Mouse (Mus musculus) layer of hippocampus, postnatal 25 days (tissue): ENCODE data around the gene Fancf. TPM values are rescaled to one million over a fixed set of nuclear protein-coding genes. Genes with fewer than 3 reads are reported as not detected.

Source experiments
- DNase-seq, 2 experiments: peaks; one replicate each; pipeline ENCODE4 v3.0.0; 2022; ENCODE audit warnings: mixed read lengths in 2 of 2, low spot score in 1 of 2; ENCODE audit errors: extremely low spot score in 1 of 2
- total RNA-seq, 2 experiments: library from RNA; stranded (reverse); gene quantifications; 2 replicates each; pipeline ENCODE4 v1.2.3; 2021

Gene Fancf
- total RNA-seq, 2 experiments from 2014 or later: 4.6 to 5.0 TPM

GRCm38 (mm10) chr7:51851890-51852507 lies 10.1 kb downstream of the Fancf start:
- no peak for DNase-seq

DNA sequence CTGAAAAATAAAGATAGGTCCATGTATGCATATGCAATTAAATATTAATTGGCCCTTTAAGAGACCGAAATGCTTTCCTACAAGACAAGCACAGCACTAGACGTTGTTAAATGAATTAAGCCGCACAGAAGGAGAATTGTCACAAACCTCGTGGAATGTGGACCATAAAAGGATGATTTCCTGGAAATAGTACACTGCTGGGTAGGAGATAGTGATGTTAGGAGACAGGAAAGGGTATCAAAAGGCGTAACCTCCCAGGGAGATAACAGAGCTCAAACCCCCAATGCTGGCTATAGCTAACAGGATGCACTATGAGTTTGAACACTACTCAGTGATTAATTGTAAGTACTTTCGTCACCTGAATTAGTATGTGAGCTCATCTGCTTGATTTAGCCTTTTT lies 11.2 kb downstream of the Fancf start:
- no peak for DNase-seq

DNA sequence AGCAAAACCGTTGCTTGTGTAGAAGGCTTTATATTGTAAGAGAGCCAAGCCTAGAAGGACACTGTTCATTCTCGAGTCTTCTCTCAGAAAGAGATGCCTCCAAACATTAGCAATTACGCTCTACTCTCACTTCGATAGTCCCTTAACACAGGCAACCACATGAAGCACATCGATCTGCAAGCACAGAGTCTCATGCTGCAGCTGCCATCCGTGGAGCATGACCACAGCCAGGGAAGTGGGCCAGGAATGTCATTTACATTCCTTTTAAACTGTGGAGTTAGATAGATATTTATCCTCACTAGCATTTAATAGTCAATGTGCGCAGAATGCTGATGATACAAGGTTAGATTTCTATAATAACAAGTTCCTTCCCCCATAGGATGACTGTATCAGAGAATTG lies 21.6 kb downstream of the Fancf start:
- DNase-seq: no peak

DNA sequence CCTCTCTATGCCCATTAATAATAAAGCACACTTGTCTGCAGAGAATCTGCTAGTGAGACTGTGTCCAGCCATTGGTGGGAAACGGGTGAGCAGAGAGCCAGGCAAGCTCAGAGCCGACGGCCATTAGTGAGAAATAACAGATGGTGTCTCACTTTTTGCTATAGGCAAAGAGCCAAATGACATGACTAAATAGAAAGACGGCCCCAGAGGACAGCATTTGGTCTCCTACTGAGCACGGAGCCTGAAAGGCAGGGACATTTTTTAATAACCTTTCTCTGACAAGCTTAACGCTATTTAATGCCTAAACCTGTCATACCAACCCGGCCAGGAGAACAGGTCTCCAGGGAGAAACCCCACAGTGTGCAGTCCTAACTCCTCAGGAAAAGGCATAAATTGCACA lies 30.1 kb downstream of the Fancf start:
- no peak for DNase-seq

DNA sequence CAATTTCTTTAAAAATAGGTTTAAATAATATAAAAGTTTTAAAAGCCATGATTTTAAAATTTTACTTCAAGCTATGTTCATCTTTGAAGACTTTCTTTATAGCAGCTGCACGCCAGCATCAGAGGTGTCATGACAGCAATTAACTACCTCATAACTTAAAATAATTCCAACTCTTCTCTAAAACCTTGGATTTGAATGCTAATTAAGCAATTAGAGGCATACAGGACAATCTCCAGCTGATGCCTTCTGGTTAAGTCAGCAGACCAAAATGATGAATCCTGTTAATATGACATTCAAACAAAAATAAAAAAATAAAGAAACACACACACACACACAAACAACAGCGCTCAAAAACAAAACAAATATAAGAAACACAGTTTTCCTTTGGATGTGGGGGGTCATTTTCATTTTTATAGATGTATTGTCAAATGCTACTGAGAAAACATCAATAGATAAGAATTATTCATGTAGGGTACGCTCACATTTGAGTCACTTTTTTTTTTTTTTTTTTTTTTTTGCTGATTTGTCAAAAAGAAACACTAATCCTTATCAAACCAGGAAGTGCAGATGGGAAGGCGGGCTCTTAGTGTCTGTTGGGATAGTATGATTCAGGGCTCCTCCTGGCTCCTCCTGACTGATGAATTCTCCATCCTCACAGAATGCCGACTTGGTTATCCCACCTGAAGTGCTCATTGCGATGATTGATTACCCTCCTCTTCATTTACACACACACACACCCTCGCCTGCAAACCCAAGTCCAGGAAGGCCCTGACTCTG lies 38.3 kb downstream of the Fancf start:
- no peak for DNase-seq

DNA sequence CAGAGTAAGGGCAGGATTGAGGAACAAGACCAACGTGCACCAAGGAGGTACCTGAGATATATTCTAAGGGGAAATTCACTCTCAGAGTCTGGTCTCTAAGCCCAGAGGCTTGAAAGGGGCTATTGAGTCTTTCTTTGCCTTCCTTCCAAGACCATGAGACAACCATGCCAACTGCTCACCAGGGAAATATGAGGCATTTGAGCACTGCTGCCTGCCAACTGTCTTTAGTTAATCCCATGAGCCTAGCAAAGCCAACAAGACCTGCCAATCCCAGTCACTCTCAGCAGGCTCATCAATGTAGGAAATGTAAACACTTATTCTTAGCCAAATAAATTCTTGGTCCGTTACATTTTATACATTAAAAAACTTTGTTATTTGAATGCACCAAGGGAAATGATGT lies 40.6 kb downstream of the Fancf start:
- no peak for DNase-seq

DNA sequence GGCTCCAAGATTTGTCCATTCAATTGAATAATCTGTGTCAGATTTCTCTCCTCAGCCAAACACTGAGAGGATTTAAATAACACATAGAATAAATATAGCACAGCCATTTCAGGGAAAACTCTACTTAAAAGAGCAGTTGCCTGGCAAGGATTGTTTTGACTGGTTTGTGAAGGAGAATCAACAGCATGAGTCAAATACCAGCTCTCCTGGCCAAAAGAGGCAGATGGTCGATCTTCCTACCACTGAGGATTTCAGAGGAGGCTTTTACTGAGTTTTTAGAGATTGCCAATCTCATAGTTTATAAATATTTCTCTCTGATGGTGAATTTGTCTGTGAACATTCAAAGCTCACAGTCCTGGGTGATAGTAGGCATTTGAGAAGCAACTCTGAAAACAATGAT lies 42.2 kb downstream of the Fancf start:
- no peak for DNase-seq

- no peak for DNase-seq
Observed at GRCm38 (mm10) chr7:51818251-51818974, 43.7 kb downstream of the Fancf start.

DNA sequence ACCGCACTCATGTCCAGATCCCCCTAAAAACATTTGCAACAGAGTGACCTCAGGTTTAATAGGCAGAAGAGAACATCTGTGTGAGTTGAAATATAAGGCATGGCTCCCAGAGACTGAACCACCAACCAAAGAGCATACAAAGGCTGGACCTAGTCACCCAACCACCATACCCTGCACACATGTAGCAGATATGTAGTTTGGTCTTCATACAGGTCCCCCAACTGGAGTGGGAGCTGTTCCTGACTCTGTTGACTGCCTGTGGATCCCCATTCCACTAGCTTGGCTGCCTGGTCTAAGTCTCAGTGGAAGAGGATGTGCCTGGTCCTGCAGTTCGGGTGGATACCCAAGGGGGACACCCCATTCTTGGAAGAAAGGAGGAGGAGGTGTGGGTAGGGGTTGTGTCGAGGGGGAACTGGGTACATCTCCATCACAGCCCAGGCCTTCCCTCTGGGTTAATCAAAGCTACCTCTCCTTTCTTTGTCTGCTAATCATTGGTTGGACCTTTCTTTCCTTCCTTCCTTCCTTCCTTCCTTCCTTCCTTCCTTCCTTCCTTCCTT lies 45.7 kb downstream of the Fancf start:
- no peak for DNase-seq

DNA sequence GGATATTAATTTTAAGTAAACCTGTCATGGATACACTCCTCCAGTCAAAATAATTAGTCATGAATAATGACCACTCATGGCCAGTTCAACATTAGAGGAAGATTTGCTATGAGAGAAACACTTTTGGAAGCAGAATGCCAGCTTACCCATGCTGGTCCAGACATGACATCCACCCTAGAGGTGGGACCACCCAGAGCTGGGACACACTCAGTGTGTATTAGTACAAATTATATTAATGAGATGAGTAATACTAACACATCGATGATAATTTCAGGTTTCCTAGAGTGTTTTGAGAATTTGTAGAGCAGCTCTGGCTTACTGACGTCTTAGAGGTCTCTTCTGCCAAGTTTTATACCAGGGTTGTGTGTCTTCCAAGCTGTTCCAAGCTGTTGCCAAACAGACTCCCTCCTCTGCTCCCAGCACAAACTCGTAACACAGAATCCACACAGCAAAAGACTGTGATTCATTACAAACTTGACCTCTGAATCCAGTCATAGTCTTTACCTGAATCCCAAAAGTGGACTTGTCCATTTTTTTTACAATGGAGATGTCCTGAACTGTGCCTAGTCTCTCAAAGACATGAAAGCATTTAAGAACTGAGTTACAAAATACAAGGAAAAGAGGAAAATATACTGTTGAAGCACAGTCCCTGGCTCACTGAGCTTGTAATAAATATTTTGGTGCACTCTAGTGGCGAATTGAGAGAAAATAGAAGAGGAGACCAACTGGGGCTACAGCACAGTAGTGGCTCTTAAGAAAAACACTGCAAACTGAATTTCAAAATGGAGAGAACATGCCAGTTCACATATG lies 46.4 kb downstream of the Fancf start:
- no peak for DNase-seq

Other genes starting within 250 kb of the Fancf start
- 10 to 100 TPM; 13.2 to 14.8 TPM for gene Slc17a6, start 240.3 kb downstream of the Fancf start, total RNA-seq
- 10 to 100 TPM; 16.5 to 19.9 TPM for gene Gas2, start 252 bp downstream of the Fancf start, total RNA-seq
- 10 to 100 TPM; 31.2 to 34.4 TPM for gene Svip, start 143.8 kb upstream of the Fancf start, total RNA-seq
- gene 1700015G11Rik, start 153.5 kb upstream of the Fancf start, total RNA-seq: not detected